Mouse (Mus musculus) embryonic facial prominence, embryonic 13.5 days (tissue): Measurements from ENCODE around the gene Zfp598. TPM values are rescaled to one million over a fixed set of nuclear protein-coding genes. Genes with fewer than 3 reads are reported as not detected.
A peak's percentile ranks its signal among the peaks of the same experiment; 100 is the strongest.
"Not testable (repeated sequence)": the region's sequence is repeated elsewhere in the genome, so short reads cannot be mapped to it uniquely, and the experiment has no call there.

ENCODE experiments used
- ATAC-seq: fragments of 200-750 bp; cut with Nextera tagmentation; 2 replicates; pipeline ENCODE4 v1.8.0; 2017; ENCODE audit warnings: low read depth; ENCODE audit not compliant: insufficient number of reproducible peaks, insufficient read depth, low FRiP score, low TSS enrichment
- H3K27ac ChIP-seq: fragments of 300-500 bp; sonication (generic); 2 replicates; pipeline ENCODE4 v1.5.1; 2015; ENCODE audit warnings: moderate library complexity, mild to moderate bottlenecking, inconsistent platforms
- H3K27me3 ChIP-seq: fragments of 300-500 bp; sonication (generic); 2 replicates; pipeline ENCODE4 v1.6.1; 2015; ENCODE audit warnings: mild to moderate bottlenecking, inconsistent platforms
- H3K36me3 ChIP-seq: fragments of 300-500 bp; sonication (generic); 2 replicates; pipeline ENCODE4 v1.6.1; 2015; ENCODE audit warnings: mild to moderate bottlenecking, inconsistent platforms
- H3K4me1 ChIP-seq: fragments of 300-500 bp; sonication (generic); 2 replicates; pipeline ENCODE4 v1.6.1; 2015; ENCODE audit warnings: inconsistent platforms
- H3K4me2 ChIP-seq: fragments of 300-500 bp; sonication (generic); 2 replicates; pipeline ENCODE4 v1.6.1; 2015; ENCODE audit warnings: moderate library complexity, mild to moderate bottlenecking, inconsistent platforms
- H3K4me3 ChIP-seq: fragments of 300-500 bp; sonication (generic); 2 replicates; pipeline ENCODE4 v1.5.1; 2015; ENCODE audit warnings: mild to moderate bottlenecking, inconsistent platforms
- H3K9ac ChIP-seq: fragments of 300-500 bp; sonication (generic); 2 replicates; pipeline ENCODE4 v1.6.1; 2015; ENCODE audit warnings: mild to moderate bottlenecking, inconsistent platforms
- H3K9me3 ChIP-seq: fragments of 300-500 bp; sonication (generic); 2 replicates; pipeline ENCODE4 v1.6.1; 2016; ENCODE audit warnings: inconsistent platforms
- WGBS: fragments of 180-500 bp; shearing (Covaris S2); methylation state at CpG from one replicate; pipeline ENCODE4 v1.1.7; 2015; ENCODE audit warnings: mixed read lengths; 5-methylcytosine and 5-hydroxymethylcytosine counted together
- polyA plus RNA-seq: library from polyadenylated mRNA; unstranded; fragments of >200 nt; fragmentation: Nextera tagmentation; extraction: Ambion mirVana; gene quantifications from 2 replicates; pipeline ENCODE4 v1.2.1, GENCODE M21; 2015

The Zfp598 gene
- polyA plus RNA-seq, 1 experiment from 2014 or later = 21.4 TPM

- 73% methylated on average over 10 of the region's 10 CpGs for whole genome bisulfite sequencing
- H3K9me3 ChIP-seq = no peaks in the 10 kb centered on the region
- H3K36me3 ChIP-seq = peaks cover 14% of the 10 kb centered on the region
- H3K4me1 ChIP-seq = peaks cover 41% of the 10 kb centered on the region
- H3K27me3 ChIP-seq = 0 out of 2 replicates have a peak, but pooled peaks cover 4% of the 10 kb centered on the region
- peak overlapping the region; percentile 97 for H3K4me2 ChIP-seq
- no peak overlapping the region for H3K27ac ChIP-seq
- peak overlapping the region; percentile 88 for H3K4me3 ChIP-seq
- ATAC-seq = no peak
- H3K9ac ChIP-seq = peak overlapping the region; percentile 94
Measured at GRCm38 (mm10) chr17:24648731-24649377, 20.6 kb upstream of the Zfp598 start.

GRCm38 (mm10) chr17:24649581-24650069, 19.9 kb upstream of the Zfp598 start:
- WGBS = under 1% methylated on average over 35 of the region's 35 CpGs
- Histone ChIP-seq H3K27ac (peak overlapping the region; percentile 62; the same call in 1 of the 2 replicates), H3K9ac (peak overlapping the region; percentile 94), H3K36me3 (peaks cover 14% of the 10 kb centered on the region), H3K27me3 (0 out of 2 replicates have a peak, but pooled peaks cover 4% of the 10 kb centered on the region), H3K4me2 (peak overlapping the region; percentile 97), H3K9me3 (no peaks in the 10 kb centered on the region), H3K4me1 (peaks cover 34% of the 10 kb centered on the region), H3K4me3 (peak overlapping the region; percentile 88)
- peak; percentile 4; the same call in 1 of the 2 replicates for ATAC-seq

GRCm38 (mm10) chr17:24650070-24650616, 19.3 kb upstream of the Zfp598 start, which contains the start of gene Slc9a3r2:
Slc9a3r2 (minus strand) TSS chr17:24650327.
- Histone ChIP-seq H3K36me3 (peaks cover 14% of the 10 kb centered on the region), H3K4me3 (peak within 1 kb of the TSS; percentile 88), H3K27me3 (0 out of 2 replicates have a peak, but pooled peaks cover 4% of the 10 kb centered on the region), H3K9ac (peak within 1 kb of the TSS; percentile 94), H3K9me3 (no peaks in the 10 kb centered on the region), H3K4me2 (peak within 1 kb of the TSS; percentile 97), H3K4me1 (peaks cover 29% of the 10 kb centered on the region), H3K27ac (peak within 1 kb of the TSS; percentile 62; the same call in 1 of the 2 replicates)
- WGBS = under 1% methylated on average over 41 of the region's 41 CpGs
- peak; percentile 68; the same call in 1 of the 2 replicates for ATAC-seq

GRCm38 (mm10) chr17:24650766-24651165, 18.7 kb upstream of the Zfp598 start:
- 66% methylated on average over 4 of the region's 4 CpGs for WGBS
- H3K36me3 ChIP-seq = peaks cover 7% of the 10 kb centered on the region
- peak overlapping the region; percentile 88 for H3K4me3 ChIP-seq
- H3K4me1 ChIP-seq = peaks cover 25% of the 10 kb centered on the region
- ATAC-seq = no peak
- H3K4me2 ChIP-seq = peak overlapping the region; percentile 97
- no peaks in the 10 kb centered on the region for H3K9me3 ChIP-seq
- 0 out of 2 replicates have a peak overlapping the region, but pooled peaks have one; percentile 94 for H3K9ac ChIP-seq
- H3K27me3 ChIP-seq = 0 out of 2 replicates have a peak, but pooled peaks cover 4% of the 10 kb centered on the region
- no peak overlapping the region for H3K27ac ChIP-seq

- WGBS = 80% methylated on average over 3 of the region's 3 CpGs
- no peak overlapping the region for H3K4me3 ChIP-seq
- H3K27me3 ChIP-seq = peaks cover 13% of the 10 kb centered on the region
- peaks cover 25% of the 10 kb centered on the region for H3K4me1 ChIP-seq
- ATAC-seq = no peak
- no peaks in the 10 kb centered on the region for H3K9me3 ChIP-seq
- no peak overlapping the region for H3K27ac ChIP-seq
- H3K4me2 ChIP-seq = no peak overlapping the region
- peaks cover 7% of the 10 kb centered on the region for H3K36me3 ChIP-seq
- H3K9ac ChIP-seq = no peak overlapping the region
Measured at GRCm38 (mm10) chr17:24651835-24652234, 17.7 kb upstream of the Zfp598 start.

GRCm38 (mm10) chr17:24653967-24654710, 15.3 kb upstream of the Zfp598 start:
- no peaks in the 10 kb centered on the region for H3K9me3 ChIP-seq
- H3K4me2 ChIP-seq = peak overlapping the region; percentile 59
- ATAC-seq = no peak
- H3K4me1 ChIP-seq = peaks cover 25% of the 10 kb centered on the region
- H3K27me3 ChIP-seq = peaks cover 37% of the 10 kb centered on the region
- H3K9ac ChIP-seq = peak overlapping the region; percentile 37; the same call in 1 of the 2 replicates
- H3K4me3 ChIP-seq = peak overlapping the region; percentile 36
- H3K36me3 ChIP-seq = no peaks in the 10 kb centered on the region
- 5% methylated on average over 19 of the region's 19 CpGs for WGBS
- 0 out of 2 replicates have a peak overlapping the region, but pooled peaks have one; percentile 23 for H3K27ac ChIP-seq

- Histone ChIP-seq H3K36me3 (no peaks in the 10 kb centered on the region), H3K4me3 (no peak overlapping the region), H3K27me3 (peaks cover 45% of the 10 kb centered on the region), H3K4me1 (peaks cover 20% of the 10 kb centered on the region), H3K27ac (no peak overlapping the region), H3K9me3 (no peaks in the 10 kb centered on the region), H3K9ac (no peak overlapping the region), H3K4me2 (no peak overlapping the region)
- ATAC-seq = no peak
- WGBS = 67% methylated on average over 4 of the region's 4 CpGs
Measured at GRCm38 (mm10) chr17:24654969-24655368, 14.5 kb upstream of the Zfp598 start.

GRCm38 (mm10) chr17:24658017-24658758, 11.3 kb upstream of the Zfp598 start, which contains the start of gene Npw:
Npw (minus strand) TSS chr17:24658457.
- Histone ChIP-seq H3K27ac (no peak within 1 kb of the TSS), H3K4me1 (peaks cover 14% of the 10 kb centered on the region), H3K9ac (peak within 1 kb of the TSS; percentile 75), H3K9me3 (no peaks in the 10 kb centered on the region), H3K36me3 (no peaks in the 10 kb centered on the region), H3K4me3 (peak within 1 kb of the TSS; percentile 51), H3K27me3 (peaks cover 54% of the 10 kb centered on the region), H3K4me2 (peak within 1 kb of the TSS; percentile 95)
- WGBS = 2% methylated on average over 47 of the region's 47 CpGs
- 0 out of 2 replicates have a peak, but pooled peaks have one; percentile 40 for ATAC-seq

- not testable (repeated sequence) for H3K27ac ChIP-seq, H3K4me2 ChIP-seq, ATAC-seq, H3K36me3 ChIP-seq, H3K9me3 ChIP-seq, H3K9ac ChIP-seq, H3K4me3 ChIP-seq, H3K27me3 ChIP-seq
- peaks cover 23% of the 10 kb centered on the region for H3K4me1 ChIP-seq
- WGBS = 62% methylated on average over 7 of the region's 7 CpGs
Measured at GRCm38 (mm10) chr17:24667011-24667410, 2.5 kb upstream of the Zfp598 start.

GRCm38 (mm10) chr17:24667416-24667815, 2.1 kb upstream of the Zfp598 start:
- Histone ChIP-seq H3K27me3 (no peaks in the 10 kb centered on the region), H3K9ac (no peak overlapping the region), H3K4me3 (no peak overlapping the region), H3K4me2 (no peak overlapping the region), H3K36me3 (no peaks in the 10 kb centered on the region), H3K9me3 (no peaks in the 10 kb centered on the region), H3K27ac (no peak overlapping the region), H3K4me1 (peaks cover 27% of the 10 kb centered on the region)
- 26% methylated on average over 6 of the region's 6 CpGs for WGBS
- ATAC-seq = no peak

GRCm38 (mm10) chr17:24669214-24669544, 308 bp upstream of the Zfp598 start:
- ATAC-seq = peak; percentile 1; the same call in 1 of the 2 replicates
- not testable (repeated sequence) for H3K36me3 ChIP-seq, H3K27me3 ChIP-seq, H3K9me3 ChIP-seq
- Histone ChIP-seq H3K4me2 (peak overlapping the region; percentile 84), H3K9ac (peak overlapping the region; percentile 99), H3K4me1 (peaks cover 30% of the 10 kb centered on the region), H3K4me3 (peak overlapping the region; percentile 98), H3K27ac (peak overlapping the region; percentile 81)
- 9% methylated on average over 15 of the region's 15 CpGs for WGBS
